Mouse (Mus musculus) stomach, embryonic 15.5 days (tissue): ENCODE measurements around the gene Ice2. TPM values are rescaled to one million over a fixed set of nuclear protein-coding genes. Genes with fewer than 3 reads are reported as not detected.
A peak's percentile ranks its signal among the peaks of the same experiment; 100 is the strongest.

Source experiments
- ATAC-seq: fragments of 200-750 bp; cut with Nextera tagmentation; 2 replicates; pipeline ENCODE4 v1.8.0; 2017; ENCODE audit warnings: low read depth, moderate number of reproducible peaks, moderate TSS enrichment; ENCODE audit not compliant: insufficient read depth, low FRiP score
- H3K27ac ChIP-seq: fragments of 300-500 bp; sonication (generic); 2 replicates; pipeline ENCODE4 v1.5.1; 2015; ENCODE audit warnings: mild to moderate bottlenecking, inconsistent platforms
- H3K27me3 ChIP-seq: fragments of 300-500 bp; sonication (generic); replicated peaks from 2 replicates; pipeline ENCODE4 v1.6.1; 2015; ENCODE audit warnings: inconsistent platforms
- H3K36me3 ChIP-seq: fragments of 300-500 bp; sonication (generic); 2 replicates; pipeline ENCODE4 v1.6.1; 2015; ENCODE audit warnings: inconsistent platforms
- H3K4me1 ChIP-seq: fragments of 300-500 bp; sonication (generic); 2 replicates; pipeline ENCODE4 v1.6.1; 2015; ENCODE audit warnings: inconsistent platforms
- H3K4me2 ChIP-seq: fragments of 300-500 bp; sonication (generic); 2 replicates; pipeline ENCODE4 v1.6.1; 2015; ENCODE audit warnings: mild to moderate bottlenecking, inconsistent platforms
- H3K4me3 ChIP-seq: fragments of 300-500 bp; sonication (generic); replicated peaks from 2 replicates; pipeline ENCODE4 v1.5.1; 2015; ENCODE audit warnings: inconsistent platforms
- H3K9ac ChIP-seq: fragments of 300-500 bp; sonication (generic); 2 replicates; pipeline ENCODE4 v1.6.1; 2015; ENCODE audit warnings: inconsistent platforms
- H3K9me3 ChIP-seq: fragments of 300-500 bp; sonication (generic); 2 replicates; pipeline ENCODE4 v1.6.1; 2016; ENCODE audit warnings: inconsistent platforms
- WGBS: fragments of 180-500 bp; shearing (Covaris S2); methylation state at CpG from one replicate; pipeline ENCODE4 v1.1.7; 2015; 5-methylcytosine and 5-hydroxymethylcytosine counted together
- polyA plus RNA-seq: library from polyadenylated mRNA; unstranded; fragments of >200 nt; fragmentation: Nextera tagmentation; extraction: Ambion mirVana; gene quantifications from 2 replicates; pipeline ENCODE4 v1.2.1, GENCODE M21; 2015

Ice2 gene
- polyA plus RNA-seq, 1 experiment from 2014 or later, result 14.0 TPM

GRCm38 (mm10) chr9:69453901-69454666 lies 56.4 kb downstream of the Ice2 start:
- H3K4me3 ChIP-seq, result peak overlapping the region; percentile 80
- H3K4me1 ChIP-seq, result peaks cover 51% of the 10 kb centered on the region
- peak overlapping the region; percentile 96 for H3K27ac ChIP-seq
- no peaks in the 10 kb centered on the region for H3K36me3 ChIP-seq
- ATAC-seq, result peak; percentile 21; the same call in 1 of the 2 replicates
- whole genome bisulfite sequencing, result 5% methylated on average over 32 of the region's 32 CpGs
- peak overlapping the region; percentile 62 for H3K4me2 ChIP-seq
- no peaks in the 10 kb centered on the region for H3K9me3 ChIP-seq
- H3K9ac ChIP-seq, result peak overlapping the region; percentile 81
- H3K27me3 ChIP-seq, result no peaks in the 10 kb centered on the region

- Histone ChIP-seq H3K27me3 (no peaks in the 10 kb centered on the region), H3K4me2 (peak overlapping the region; percentile 62), H3K4me1 (peaks cover 57% of the 10 kb centered on the region), H3K4me3 (peak overlapping the region; percentile 80), H3K9ac (peak overlapping the region; percentile 81; the same call in 1 of the 2 replicates), H3K27ac (peak overlapping the region; percentile 96), H3K9me3 (no peaks in the 10 kb centered on the region), H3K36me3 (no peaks in the 10 kb centered on the region)
- WGBS, result 36% methylated on average over 4 of the region's 4 CpGs
- ATAC-seq, result no peak
These were observed 57.0 kb downstream of the Ice2 start for GRCm38 (mm10) chr9:69454691-69455090.

- no peak for ATAC-seq
- H3K4me3 ChIP-seq, result peak overlapping the region; percentile 80
- no peak overlapping the region for H3K9ac ChIP-seq
- H3K27ac ChIP-seq, result peak overlapping the region; percentile 96
- H3K4me1 ChIP-seq, result peaks cover 63% of the 10 kb centered on the region
- H3K9me3 ChIP-seq, result no peaks in the 10 kb centered on the region
- 41% methylated on average over 4 of the region's 4 CpGs for WGBS
- 0 out of 2 replicates have a peak, but pooled peaks cover under 1% of the 10 kb centered on the region for H3K36me3 ChIP-seq
- H3K4me2 ChIP-seq, result peak overlapping the region; percentile 62
- H3K27me3 ChIP-seq, result no peaks in the 10 kb centered on the region
These were observed 57.7 kb downstream of the Ice2 start for GRCm38 (mm10) chr9:69455391-69455790.

- H3K4me2 ChIP-seq, result peak overlapping the region; percentile 62
- H3K27me3 ChIP-seq, result no peaks in the 10 kb centered on the region
- H3K36me3 ChIP-seq, result 0 out of 2 replicates have a peak, but pooled peaks cover 3% of the 10 kb centered on the region
- H3K4me3 ChIP-seq, result peak overlapping the region; percentile 5; the same call in 1 of the 2 replicates
- peaks cover 63% of the 10 kb centered on the region for H3K4me1 ChIP-seq
- peak overlapping the region; percentile 96 for H3K27ac ChIP-seq
- H3K9me3 ChIP-seq, result no peaks in the 10 kb centered on the region
- ATAC-seq, result no peak
- 65% methylated on average over 15 of the region's 15 CpGs for WGBS
- H3K9ac ChIP-seq, result no peak overlapping the region
These were observed 58.8 kb downstream of the Ice2 start for GRCm38 (mm10) chr9:69456406-69457075.

GRCm38 (mm10) chr9:69457143-69457542 lies 59.4 kb downstream of the Ice2 start:
- WGBS, result 91% methylated on average over 3 of the region's 3 CpGs
- no peak overlapping the region for H3K9ac ChIP-seq

GRCm38 (mm10) chr9:69457747-69458625 lies 60.3 kb downstream of the Ice2 start:
- Histone ChIP-seq H3K9me3 (no peaks in the 10 kb centered on the region), H3K4me1 (peaks cover 55% of the 10 kb centered on the region), H3K27ac (peak overlapping the region; percentile 96), H3K4me2 (peak overlapping the region; percentile 62), H3K27me3 (no peaks in the 10 kb centered on the region), H3K9ac (no peak overlapping the region), H3K36me3 (0 out of 2 replicates have a peak, but pooled peaks cover 9% of the 10 kb centered on the region), H3K4me3 (peak overlapping the region; percentile 10; the same call in 1 of the 2 replicates)
- WGBS, result 22% methylated on average over 14 of the region's 14 CpGs
- peak; percentile 11; the same call in 1 of the 2 replicates for ATAC-seq

More at GRCm38 (mm10) chr9:69457143-69457542, 59.4 kb downstream of the Ice2 start:
- peaks cover 62% of the 10 kb centered on the region for H3K4me1 ChIP-seq
- 0 out of 2 replicates have a peak, but pooled peaks cover 5% of the 10 kb centered on the region for H3K36me3 ChIP-seq
- H3K4me2 ChIP-seq, result peak overlapping the region; percentile 62
- H3K27ac ChIP-seq, result peak overlapping the region; percentile 96
- H3K4me3 ChIP-seq, result peak overlapping the region; percentile 10; the same call in 1 of the 2 replicates
- H3K9me3 ChIP-seq, result no peaks in the 10 kb centered on the region
- no peak for ATAC-seq
- H3K27me3 ChIP-seq, result no peaks in the 10 kb centered on the region

- no peaks in the 10 kb centered on the region for H3K9me3 ChIP-seq
- H3K36me3 ChIP-seq, result 0 out of 2 replicates have a peak, but pooled peaks cover 9% of the 10 kb centered on the region
- H3K27me3 ChIP-seq, result no peaks in the 10 kb centered on the region
- H3K4me1 ChIP-seq, result peaks cover 60% of the 10 kb centered on the region
- peak; percentile 66 for ATAC-seq
- no peak overlapping the region for H3K9ac ChIP-seq
- H3K27ac ChIP-seq, result peak overlapping the region; percentile 96
- 26% methylated on average over 2 of the region's 2 CpGs for WGBS
- H3K4me3 ChIP-seq, result no peak overlapping the region
- peak overlapping the region; percentile 21; the same call in 1 of the 2 replicates for H3K4me2 ChIP-seq
These were observed 61.3 kb downstream of the Ice2 start for GRCm38 (mm10) chr9:69458982-69459381.

GRCm38 (mm10) chr9:69459876-69460275 lies 62.2 kb downstream of the Ice2 start:
- 0 out of 2 replicates have a peak, but pooled peaks cover 9% of the 10 kb centered on the region for H3K36me3 ChIP-seq

GRCm38 (mm10) chr9:69463046-69463445 lies 65.3 kb downstream of the Ice2 start:
- 62% methylated on average over 2 of the region's 2 CpGs for WGBS
- Histone ChIP-seq H3K4me1 (peaks cover 57% of the 10 kb centered on the region), H3K9me3 (no peaks in the 10 kb centered on the region), H3K9ac (no peak overlapping the region), H3K27ac (no peak overlapping the region), H3K27me3 (no peaks in the 10 kb centered on the region), H3K4me2 (no peak overlapping the region), H3K36me3 (peaks cover 17% of the 10 kb centered on the region; the same call in 1 of the 2 replicates), H3K4me3 (no peak overlapping the region)
- no peak for ATAC-seq

More at GRCm38 (mm10) chr9:69459876-69460275, 62.2 kb downstream of the Ice2 start:
- no peak for ATAC-seq
- Histone ChIP-seq H3K9me3 (no peaks in the 10 kb centered on the region), H3K27me3 (no peaks in the 10 kb centered on the region), H3K9ac (no peak overlapping the region), H3K4me2 (peak overlapping the region; percentile 21; the same call in 1 of the 2 replicates), H3K4me1 (peaks cover 61% of the 10 kb centered on the region), H3K27ac (peak overlapping the region; percentile 96), H3K4me3 (no peak overlapping the region)
- 85% methylated on average over 7 of the region's 7 CpGs for WGBS

GRCm38 (mm10) chr9:69464109-69464756 lies 66.5 kb downstream of the Ice2 start:
- Histone ChIP-seq H3K4me3 (no peak overlapping the region), H3K4me2 (no peak overlapping the region), H3K27me3 (no peaks in the 10 kb centered on the region), H3K4me1 (peaks cover 56% of the 10 kb centered on the region), H3K9ac (no peak overlapping the region), H3K36me3 (peaks cover 17% of the 10 kb centered on the region; the same call in 1 of the 2 replicates), H3K9me3 (no peaks in the 10 kb centered on the region), H3K27ac (peak overlapping the region; percentile 68; the same call in 1 of the 2 replicates)
- 42% methylated on average over 6 of the region's 6 CpGs for WGBS
- ATAC-seq, result peak; percentile 31; the same call in 1 of the 2 replicates
